Mouse (Mus musculus): ENCODE results near the gene Ube2e2.

Ube2e2 gene

DNA sequence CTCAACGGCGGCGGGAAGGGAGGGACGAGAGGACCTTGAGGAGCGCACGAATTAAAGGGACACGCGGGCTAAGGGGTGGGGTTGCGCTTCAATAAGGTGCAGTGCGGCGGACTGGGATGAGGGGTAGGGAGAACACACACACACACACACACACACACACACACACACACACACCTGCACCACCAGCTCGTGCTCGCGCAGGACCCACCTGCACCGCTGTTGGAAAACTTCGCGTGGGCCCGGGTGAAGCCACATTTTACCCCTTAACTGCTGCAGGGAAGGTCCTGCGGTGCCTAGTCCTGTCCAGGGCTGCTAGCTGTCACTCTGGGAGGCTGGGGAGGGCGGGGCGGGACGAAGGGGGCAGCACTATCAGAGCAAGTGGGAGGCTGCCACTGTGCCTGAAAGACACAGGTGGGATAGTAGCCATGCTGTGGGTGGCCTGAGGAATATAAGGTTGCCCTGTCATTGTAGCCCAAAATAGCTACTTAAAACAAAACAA lies at the start of gene Ube2e2:
Ube2e2 (minus strand) TSS at position 321 of the 499 bp plus-strand sequence.
- no peak for DNase-seq (ENCODE audit: low read depth, low spot score)

DNA sequence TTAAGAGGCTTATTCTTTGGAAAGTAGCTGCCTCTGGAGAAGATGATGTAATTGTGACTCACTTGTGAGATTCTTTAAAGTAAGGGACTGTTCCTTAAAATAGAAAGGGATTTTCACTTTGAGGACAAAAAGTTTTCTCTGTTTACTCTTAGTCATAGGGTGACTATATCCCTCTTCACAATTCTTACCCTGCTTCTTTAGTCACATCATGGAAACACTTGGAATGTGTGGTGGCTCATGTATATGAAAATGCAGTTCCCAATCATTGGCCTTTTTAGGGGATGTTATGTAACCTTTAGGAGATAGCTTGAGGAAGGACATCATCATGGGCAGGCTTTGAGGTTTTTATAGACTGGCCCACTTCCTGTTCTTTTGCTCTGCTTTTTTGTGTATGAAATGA lies 46.0 kb upstream of the Ube2e2 start:
- DNase-seq (ENCODE audit: low read depth, low spot score) = no peak

DNA sequence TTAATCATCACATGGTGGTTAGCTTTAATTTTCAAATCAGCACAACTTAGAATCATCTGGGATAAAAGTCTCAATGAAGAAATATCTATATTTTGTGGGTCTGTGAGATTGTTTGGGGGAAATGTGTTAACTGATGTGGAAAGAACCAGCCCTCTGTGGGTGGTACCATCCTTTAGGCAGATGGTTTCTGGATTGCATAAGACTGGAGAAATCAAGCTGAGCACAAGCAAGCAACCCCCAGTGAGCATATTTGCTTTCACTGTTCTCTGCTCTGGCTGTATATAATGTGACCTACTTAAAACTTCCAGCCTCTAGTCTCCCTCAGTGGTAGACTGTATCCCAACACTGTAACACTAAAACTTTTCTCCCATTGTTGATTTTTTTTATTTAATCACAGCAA lies 9.5 kb upstream of the Ube2e2 start:
- DNase-seq (ENCODE audit: low read depth, low spot score) = no peak

DNA sequence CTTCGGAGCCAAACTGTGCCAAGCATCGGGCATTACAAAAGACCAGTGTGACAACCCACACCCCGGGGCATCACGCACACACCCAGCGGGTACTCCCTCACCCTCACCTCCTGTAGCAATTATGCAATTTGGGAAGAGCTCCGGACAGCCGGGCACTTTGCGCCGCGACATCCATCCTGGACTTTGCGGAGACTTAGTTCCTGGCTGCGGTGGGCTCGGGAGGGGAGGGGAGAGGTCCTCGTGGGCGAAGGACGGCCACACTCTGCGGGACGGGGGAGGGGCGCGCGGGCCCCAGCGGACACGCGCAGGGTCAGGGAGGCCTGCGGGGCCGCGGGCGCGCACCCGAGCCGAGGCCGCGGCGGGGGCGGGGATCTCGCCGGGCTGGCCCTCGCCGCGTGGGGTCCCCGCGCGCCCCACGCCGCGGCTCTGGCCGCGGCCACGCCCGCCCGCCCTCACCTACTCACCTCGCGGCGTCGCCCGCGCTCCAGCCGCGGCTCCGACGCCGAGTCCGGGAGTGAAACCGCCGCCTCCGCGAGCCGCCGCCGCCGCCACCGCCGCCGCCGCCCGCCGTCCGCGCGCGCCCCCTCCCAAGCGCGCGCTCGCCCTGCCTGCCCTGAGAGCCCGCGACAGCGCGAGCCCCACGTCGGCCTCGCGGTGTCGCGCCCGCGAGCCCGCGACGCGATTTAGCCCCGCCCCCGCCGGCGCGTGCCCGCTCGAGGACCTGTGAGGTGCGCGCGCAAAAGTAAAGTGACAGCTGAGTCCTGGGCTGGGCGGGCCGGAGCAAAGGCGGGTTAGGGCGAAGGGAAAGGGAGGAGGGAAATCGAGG lies 733 bp downstream of the Ube2e2 start:
- peak; percentile 90 for DNase-seq (ENCODE audit: low read depth, low spot score)

DNA sequence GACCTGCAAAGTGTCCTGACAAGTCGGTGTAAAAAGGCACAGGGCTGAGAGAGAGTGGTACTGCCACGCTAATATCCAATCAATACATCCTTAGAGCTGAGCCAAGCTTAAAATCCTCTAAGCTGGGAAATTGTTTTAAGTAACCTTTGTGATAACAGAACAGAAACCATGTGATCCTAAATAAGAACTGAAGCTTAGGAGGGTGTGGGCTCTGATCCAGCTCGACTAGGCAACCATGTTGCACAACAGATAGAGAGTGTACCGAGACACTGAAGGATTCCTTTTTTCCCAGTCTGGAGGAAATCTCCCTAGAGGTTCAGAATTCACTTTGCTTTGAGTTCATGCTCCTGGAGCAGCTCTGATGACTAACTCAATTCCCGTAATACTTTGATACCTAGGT lies 4.5 kb downstream of the Ube2e2 start:
- DNase-seq (ENCODE audit: low read depth, low spot score) = no peak

DNA sequence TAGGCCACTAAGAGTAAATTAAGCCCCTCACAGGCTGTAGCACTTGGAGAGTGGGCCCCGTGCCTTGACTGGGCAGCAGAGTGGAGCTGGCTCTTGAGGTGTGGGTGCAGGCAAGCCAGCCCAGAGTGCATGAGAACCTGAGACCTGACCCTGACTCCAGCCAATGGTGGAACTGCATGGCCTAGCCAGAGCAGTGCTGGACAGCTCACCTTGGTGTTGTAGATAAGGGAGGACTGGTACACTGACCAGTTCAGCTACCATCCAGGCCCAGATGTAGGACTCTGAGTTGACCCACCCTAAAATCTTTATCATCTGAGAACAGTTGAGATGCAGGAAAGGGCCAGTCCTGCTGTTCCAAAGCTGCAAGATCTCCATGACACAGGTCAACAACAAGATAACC lies 11.6 kb downstream of the Ube2e2 start:
- DNase-seq (ENCODE audit: low read depth, low spot score) = no peak

DNA sequence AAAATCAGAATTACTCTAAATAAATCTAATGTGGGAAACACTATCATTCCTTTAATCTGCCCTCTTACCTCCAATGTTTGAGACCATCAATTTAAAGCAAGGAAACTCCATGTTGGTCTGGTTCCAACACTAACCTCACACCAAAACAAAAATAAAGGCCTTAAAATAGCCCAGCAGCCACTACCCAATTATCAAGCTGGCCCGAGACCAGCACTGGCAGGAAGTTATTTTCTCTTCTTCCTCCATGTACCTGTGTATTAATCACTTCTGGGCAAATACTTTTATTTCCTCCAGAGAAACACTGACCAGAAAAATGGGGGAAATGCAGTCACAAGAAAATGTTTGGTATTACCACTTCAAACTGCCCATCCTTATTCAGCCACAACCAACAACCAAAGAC lies 23.4 kb downstream of the Ube2e2 start:
- DNase-seq (ENCODE audit: low read depth, low spot score) = no peak

DNA sequence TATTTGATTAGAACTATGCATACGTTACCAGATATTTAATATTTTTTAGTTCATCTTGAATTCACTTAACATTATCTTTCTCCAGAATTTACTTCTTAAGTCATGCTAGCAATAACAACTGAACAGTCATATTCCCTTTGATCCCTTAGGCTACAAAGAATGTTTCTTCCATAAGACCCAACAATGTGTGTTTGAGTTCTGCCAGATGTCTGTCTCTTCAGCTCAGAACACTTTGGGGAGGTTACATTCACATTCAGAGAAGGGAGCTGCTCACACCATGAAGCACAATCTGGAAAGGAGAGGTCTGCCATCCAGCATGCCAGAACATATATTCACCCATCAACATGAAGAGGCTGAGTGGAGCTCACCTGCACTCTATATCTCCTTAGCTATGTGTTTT lies 65.4 kb downstream of the Ube2e2 start:
- DNase-seq (ENCODE audit: low read depth, low spot score) = no peak

DNA sequence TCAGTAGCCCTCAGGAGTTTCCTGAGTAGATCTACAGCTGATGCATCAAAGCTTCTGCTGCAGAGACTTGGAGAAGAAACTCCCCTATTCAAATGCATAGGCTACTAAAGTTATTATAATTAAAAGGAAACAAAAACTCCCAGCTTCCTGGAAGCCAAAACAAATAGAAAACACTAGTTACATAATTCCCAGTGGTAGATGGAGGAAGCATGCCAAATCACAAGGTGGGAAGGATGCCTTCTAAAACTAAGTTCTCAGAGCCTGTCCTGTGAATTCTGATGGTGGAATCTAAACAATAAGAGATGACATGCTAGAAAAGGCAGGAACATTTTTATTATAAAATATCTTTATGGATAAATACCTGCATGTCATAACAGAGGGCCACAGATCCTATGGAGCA lies 67.3 kb downstream of the Ube2e2 start:
- DNase-seq (ENCODE audit: low read depth, low spot score) = no peak

DNA sequence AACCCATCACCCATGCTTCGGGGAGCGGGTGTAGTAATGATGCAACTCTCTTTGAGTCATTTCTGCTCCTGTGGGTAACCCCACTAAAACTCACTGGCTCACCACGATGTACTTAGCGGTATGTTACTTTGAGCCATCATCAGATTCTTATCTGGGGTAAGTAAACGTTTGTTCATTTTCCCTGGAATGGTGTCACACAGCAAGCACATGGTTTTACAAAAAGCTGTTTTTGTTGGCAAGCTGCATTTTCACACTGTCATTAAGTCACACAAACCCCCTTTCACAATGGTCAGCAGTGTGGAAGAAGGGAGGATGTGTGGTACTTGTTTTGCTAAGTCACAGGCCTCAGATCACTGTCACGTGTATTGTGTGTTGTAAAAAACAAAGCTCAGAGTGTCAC lies 73.4 kb downstream of the Ube2e2 start:
- no peak for DNase-seq (ENCODE audit: low read depth, low spot score)

DNA sequence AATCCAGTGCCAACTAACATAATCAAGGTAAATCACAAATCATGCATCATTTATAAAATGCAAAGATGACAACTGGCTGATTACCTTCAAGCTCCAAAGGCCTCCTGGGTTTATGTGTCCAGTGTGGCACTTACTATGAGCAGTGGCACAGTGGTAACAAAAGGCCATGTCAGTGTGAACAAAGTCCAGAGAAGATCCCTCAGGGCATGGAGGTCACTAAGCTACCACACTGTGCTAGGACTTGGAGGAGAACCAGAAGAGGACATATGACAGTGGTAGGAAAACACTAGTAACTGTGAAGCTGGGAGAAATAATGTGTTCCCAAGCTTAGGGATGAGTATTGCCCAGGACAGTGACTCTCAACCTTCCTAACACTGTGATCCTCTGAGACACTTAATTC lies 97.2 kb downstream of the Ube2e2 start:
- no peak for DNase-seq (ENCODE audit: low read depth, low spot score)

DNA sequence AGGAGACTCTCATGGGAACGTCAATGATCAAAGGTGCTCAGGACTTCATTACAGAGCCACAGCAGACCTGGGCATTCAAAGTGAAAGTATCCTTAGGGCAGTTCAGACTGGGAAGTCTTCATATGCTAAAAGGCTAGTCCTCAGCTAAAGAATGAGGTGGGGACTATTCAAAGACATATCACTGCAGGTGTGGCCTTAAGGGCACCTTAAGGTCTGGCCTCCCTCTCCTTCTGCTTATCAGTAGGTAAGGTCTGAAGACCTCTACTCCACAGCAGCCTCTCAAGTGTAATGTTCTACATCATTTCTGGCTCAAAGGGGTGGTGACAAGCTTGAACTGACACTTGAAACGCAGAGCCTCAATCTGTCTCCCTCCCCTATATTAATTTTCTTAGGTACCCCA lies 98.3 kb downstream of the Ube2e2 start:
- DNase-seq (ENCODE audit: low read depth, low spot score) = peak; percentile 11

DNA sequence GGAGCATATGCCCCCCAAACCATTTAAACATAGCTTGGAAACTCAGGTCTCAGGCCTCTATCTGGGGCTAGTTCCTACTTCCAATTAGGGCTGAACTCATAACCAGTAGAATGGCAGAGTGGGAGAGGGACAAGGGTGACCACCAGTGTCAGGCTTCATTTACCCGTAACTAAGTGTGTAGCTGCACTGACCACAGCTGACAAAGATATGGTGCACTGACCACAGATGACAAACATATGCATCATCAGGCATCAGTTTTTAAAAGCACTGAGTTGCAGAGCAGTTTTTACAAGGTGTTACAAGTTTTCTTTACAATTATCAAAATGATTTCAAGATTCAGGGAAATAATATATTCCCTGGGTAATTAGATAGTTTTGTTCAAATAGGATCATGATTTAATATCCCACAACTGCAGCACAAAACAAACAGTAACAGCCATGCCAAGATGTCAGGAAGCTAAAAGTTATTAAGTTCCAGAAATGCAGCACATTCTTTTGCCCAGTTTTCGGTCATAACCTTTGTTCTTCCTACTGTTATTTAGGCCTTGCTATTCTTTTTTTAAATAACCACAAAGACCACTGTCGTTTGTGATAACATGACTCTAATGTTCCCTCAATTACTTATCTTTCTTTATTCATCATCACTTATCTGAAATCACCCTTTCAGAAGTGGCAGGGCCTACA lies 114.9 kb downstream of the Ube2e2 start:
- DNase-seq (ENCODE audit: low read depth, low spot score) = no peak

DNA sequence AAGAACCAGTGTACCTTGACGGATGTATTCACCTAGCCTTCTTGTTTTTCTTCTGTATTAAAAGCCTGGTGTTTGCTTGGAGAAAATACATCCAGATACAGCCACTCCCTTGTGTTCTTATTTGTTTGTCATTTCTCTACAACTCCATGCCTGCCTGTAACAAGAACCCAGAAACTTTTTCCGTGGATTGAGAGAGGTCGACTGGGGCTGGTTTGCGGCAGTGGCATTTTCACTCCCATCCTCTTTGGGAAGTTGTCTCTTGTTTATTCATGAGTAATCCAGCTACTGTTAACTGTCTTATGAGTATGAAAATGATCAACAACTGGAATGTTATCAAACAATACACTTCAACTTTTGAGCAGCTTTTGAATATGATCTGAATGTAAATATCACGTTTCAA lies 115.8 kb downstream of the Ube2e2 start:
- peak; percentile 9 for DNase-seq (ENCODE audit: low read depth, low spot score)

DNA sequence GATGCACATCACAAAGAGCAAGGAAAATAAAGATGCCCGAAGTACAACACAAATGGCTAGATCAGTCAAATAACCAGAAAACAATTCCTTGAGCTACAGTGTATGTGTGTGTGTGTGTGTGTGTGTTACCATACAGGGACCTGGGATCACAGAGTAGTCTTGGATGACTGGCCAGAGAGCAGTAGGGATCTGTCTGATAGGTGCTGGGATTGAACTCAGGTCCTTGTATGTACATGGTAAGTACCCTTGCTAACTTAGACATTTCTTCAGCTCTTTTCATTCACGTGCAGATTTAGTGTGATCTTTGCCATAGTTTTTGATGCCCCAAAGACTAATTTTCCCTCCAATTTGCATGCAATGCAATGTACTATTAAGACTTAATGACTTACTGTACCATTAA lies 117.9 kb downstream of the Ube2e2 start:
- no peak for DNase-seq (ENCODE audit: low read depth, low spot score)

DNA sequence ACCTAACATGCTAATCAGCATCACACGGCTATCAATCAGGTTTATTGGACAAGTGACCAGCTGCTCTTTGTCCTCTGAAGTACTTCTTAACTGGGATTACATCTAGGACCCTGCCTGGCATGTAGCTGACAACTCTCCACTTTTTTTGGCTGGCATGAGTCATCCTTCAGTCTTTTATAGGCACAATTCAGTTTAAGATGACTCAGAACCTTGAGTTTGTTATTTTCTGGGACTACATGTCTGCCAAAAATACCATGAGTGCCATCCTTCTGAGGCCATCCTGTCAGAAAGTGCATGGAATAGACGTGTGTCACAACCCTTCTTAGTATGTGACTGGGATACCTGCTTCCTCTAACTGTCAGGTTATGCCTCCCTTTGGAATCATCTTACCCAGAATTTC lies 120.3 kb downstream of the Ube2e2 start:
- no peak for DNase-seq (ENCODE audit: low read depth, low spot score)

DNA sequence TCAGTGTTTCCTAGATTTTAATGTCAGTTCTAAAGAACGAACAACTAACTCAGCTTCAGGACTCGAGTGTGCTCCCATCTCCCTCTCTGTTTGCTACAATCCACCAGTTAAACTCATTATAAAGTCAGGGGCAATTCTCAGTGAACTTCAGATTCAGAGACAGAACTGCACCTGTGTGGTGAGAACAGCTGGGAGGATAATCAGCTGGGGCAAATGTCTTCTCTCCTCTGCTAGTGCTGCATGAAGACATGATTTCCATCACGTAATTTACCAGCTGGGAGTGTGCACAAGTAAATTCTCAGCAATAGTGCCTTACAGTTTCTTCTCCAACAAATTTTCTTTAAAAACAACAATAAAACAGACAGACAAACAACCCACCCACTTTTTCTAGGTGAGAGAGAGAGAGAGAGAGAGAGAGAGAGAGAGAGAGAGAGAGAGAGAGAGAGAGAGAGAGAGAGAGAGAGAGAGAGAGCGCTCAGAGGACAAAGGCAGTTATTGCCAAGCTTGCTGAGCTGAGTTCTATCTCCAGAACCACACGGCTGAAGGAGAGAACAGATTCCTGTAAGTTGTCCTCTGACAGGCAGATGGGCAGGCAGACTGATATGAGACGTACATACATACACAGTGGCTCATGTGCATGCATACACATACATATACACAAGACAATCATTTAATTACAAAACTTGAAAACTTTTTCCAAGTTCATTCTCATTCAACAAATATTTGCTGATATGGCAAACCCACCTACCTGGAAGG lies 134.3 kb downstream of the Ube2e2 start:
- no peak for DNase-seq (ENCODE audit: low read depth, low spot score)

DNA sequence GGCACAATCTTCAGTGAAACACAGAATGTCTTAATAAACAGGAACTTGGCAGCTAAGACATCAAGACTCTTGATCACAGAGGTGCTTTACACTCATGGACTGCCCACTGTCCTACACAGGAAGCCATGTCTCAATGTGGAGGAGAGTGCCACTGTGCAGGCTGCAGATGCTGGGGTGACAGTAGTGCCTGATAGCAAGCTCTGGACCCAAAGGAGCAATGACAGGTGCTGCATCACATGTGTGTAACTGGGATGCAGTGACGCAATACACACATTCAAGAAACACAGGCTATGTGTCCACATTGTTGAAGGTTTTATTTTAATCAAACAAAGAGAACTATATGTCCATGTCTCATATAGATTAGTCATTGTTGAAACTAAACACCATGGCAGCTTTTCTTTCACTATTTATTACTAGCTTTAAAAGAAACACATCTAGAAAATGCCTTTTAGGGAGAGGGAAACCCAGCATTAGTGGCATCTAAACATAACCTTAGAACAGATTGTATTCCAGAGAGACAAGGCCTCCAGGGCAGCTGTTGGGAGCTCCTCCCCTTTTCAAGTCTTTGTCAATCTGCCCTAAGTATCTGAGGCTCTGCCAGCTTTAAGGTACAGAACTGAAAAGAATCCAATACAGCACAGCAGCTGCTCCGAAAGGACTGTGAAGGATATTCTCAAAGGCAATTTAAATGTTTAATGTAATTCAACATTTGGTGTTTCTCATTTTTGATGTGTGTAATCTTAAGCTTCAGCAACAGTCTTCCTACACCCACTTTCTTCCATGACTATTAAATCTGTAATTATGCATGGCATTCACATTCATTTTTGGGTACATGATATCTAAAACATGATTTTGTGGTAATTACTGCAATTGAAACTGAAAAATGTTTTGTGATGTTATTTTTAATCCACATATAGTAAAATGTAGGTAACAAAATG lies 135.2 kb downstream of the Ube2e2 start:
- no peak for DNase-seq (ENCODE audit: low read depth, low spot score)

DNA sequence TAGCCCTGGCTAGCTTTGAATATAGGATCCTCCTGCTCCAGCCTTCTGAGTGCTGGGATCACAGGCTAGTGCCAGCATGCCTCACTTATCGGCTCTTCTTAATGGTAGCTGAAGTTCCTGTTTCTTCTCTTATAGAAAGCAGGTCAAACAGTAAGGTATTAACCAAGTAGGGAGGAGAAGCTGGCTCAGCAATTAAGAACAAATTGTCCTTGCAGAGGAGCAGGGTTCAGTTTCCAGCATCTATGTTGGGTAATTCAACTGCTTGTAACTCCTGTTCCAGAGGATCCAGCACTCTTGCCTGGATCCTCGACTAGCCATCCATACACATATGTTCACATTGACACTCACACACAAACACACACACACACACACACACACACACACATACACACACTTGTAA lies 136.1 kb downstream of the Ube2e2 start:
- no peak for DNase-seq (ENCODE audit: low read depth, low spot score)

DNA sequence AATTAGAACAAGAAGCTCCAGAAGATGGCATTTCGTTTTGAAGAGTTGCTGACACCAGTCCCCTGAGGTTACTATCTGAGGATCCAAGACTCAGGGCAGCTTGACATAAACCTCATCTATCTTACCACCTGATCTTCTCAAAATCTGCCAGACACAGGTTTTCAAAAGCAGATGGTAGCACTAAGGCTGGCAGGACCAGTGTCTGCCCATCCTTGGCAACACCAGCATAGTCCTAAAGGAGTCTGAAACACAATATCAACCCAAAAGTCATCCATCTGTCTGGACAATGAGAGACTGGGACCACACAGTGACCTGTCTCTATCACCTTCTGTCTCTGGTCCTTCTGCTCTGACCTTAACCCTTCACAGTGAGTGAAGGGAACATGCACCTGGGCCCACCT lies 138.7 kb downstream of the Ube2e2 start:
- DNase-seq (ENCODE audit: low read depth, low spot score) = no peak

DNA sequence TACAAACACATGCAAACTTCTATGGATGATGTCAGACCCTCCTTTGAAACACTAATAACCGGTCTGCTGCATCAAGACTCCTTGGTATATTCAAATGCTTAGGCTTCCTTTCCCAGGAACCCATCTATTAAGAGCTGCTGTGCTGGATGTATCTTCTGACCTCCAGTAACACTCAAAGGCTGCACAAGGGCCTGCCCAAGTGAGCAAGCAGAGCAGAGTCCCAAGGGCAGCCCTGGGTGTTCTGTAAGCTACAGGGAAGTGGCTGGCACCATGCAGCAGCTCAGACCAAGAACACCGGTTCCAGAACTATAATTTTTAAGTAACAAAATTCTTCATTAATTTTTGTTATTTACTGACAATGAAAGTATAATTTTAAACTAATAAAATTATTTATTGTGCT lies 139.5 kb downstream of the Ube2e2 start:
- DNase-seq (ENCODE audit: low read depth, low spot score) = no peak

All from R1 (cell line).